Mouse (Mus musculus) liver, embryonic 13.5 days (tissue): Measurements from ENCODE around the gene Ppargc1a. TPM values are rescaled to one million over a fixed set of nuclear protein-coding genes. Genes with fewer than 3 reads are reported as not detected.

Experiments used
- ATAC-seq: fragments of 200-750 bp; cut with Nextera tagmentation; 2 replicates; pipeline ENCODE4 v1.8.0; 2017; ENCODE audit warnings: low read depth, mild to moderate bottlenecking, moderate number of reproducible peaks, moderate library complexity
- DNase-seq: peaks from one replicate; pipeline ENCODE4 v3.0.0; 2022
- H3K27ac ChIP-seq: fragments of 300-500 bp; sonication (generic); 2 replicates; pipeline ENCODE4 v1.5.1; 2015; ENCODE audit warnings: moderate library complexity, mild to moderate bottlenecking, inconsistent platforms
- H3K27me3 ChIP-seq: fragments of 300-500 bp; sonication (generic); 2 replicates; pipeline ENCODE4 v1.6.1; 2015; ENCODE audit warnings: mild to moderate bottlenecking, inconsistent platforms
- H3K36me3 ChIP-seq: fragments of 300-500 bp; sonication (generic); 2 replicates; pipeline ENCODE4 v1.6.1; 2015; ENCODE audit warnings: mild to moderate bottlenecking, inconsistent platforms
- H3K4me1 ChIP-seq: fragments of 300-500 bp; sonication (generic); replicated peaks from 2 replicates; pipeline ENCODE4 v1.6.1; 2015; ENCODE audit warnings: inconsistent platforms
- H3K4me2 ChIP-seq: fragments of 300-500 bp; sonication (generic); 2 replicates; pipeline ENCODE4 v1.6.1; 2015; ENCODE audit warnings: inconsistent platforms, mild to moderate bottlenecking, moderate library complexity
- H3K4me3 ChIP-seq: fragments of 300-500 bp; sonication (generic); replicated peaks from 2 replicates; pipeline ENCODE4 v1.5.1; 2015; ENCODE audit warnings: mild to moderate bottlenecking, inconsistent platforms
- H3K9ac ChIP-seq: fragments of 300-500 bp; sonication (generic); 2 replicates; pipeline ENCODE4 v1.6.1; 2015; ENCODE audit warnings: mild to moderate bottlenecking, inconsistent platforms
- H3K9me3 ChIP-seq: fragments of 300-500 bp; sonication (generic); replicated peaks from 2 replicates; pipeline ENCODE4 v1.6.1; 2016; ENCODE audit warnings: inconsistent platforms
- WGBS: fragments of 180-500 bp; shearing (Covaris S2); methylation state at CpG from one replicate; pipeline ENCODE4 v1.1.7; 2015; ENCODE audit not compliant: insufficient replicate concordance; 5-methylcytosine and 5-hydroxymethylcytosine counted together
- polyA plus RNA-seq: library from polyadenylated mRNA; unstranded; fragments of >200 nt; fragmentation: Nextera tagmentation; extraction: Ambion mirVana; gene quantifications from 2 replicates; pipeline ENCODE4 v1.2.1, GENCODE M21; 2015

Gene Ppargc1a
- polyA plus RNA-seq, 1 experiment from 2014 or later: 1.4 TPM

- no peak overlapping the region for H3K27ac ChIP-seq
Observed at GRCm38 (mm10) chr5:51446299-51447090, 121.0 kb downstream of the Ppargc1a start.

GRCm38 (mm10) chr5:51445726-51446125 is 121.8 kb downstream of the Ppargc1a start:
- Histone ChIP-seq H3K4me1 (no peaks in the 10 kb centered on the region), H3K4me2 (no peak overlapping the region), H3K27ac (no peak overlapping the region), H3K36me3 (no peaks in the 10 kb centered on the region), H3K9me3 (no peaks in the 10 kb centered on the region), H3K27me3 (no peaks in the 10 kb centered on the region), H3K9ac (no peak overlapping the region), H3K4me3 (no peak overlapping the region)
- ATAC-seq (no peak), DNase-seq (no peak)

More at GRCm38 (mm10) chr5:51446299-51447090, 121.0 kb downstream of the Ppargc1a start:
- DNase-seq (no peak), ATAC-seq (no peak)
- H3K4me3 ChIP-seq: no peak overlapping the region
- no peaks in the 10 kb centered on the region for H3K4me1 ChIP-seq
- 80% methylated on average over 14 of the region's 14 CpGs for WGBS
- H3K27me3 ChIP-seq: no peaks in the 10 kb centered on the region
- H3K4me2 ChIP-seq: no peak overlapping the region
- no peaks in the 10 kb centered on the region for H3K36me3 ChIP-seq
- no peak overlapping the region for H3K9ac ChIP-seq
- no peaks in the 10 kb centered on the region for H3K9me3 ChIP-seq

GRCm38 (mm10) chr5:51439773-51440172 is 127.8 kb downstream of the Ppargc1a start:
- Histone ChIP-seq H3K9ac (no peak overlapping the region), H3K4me1 (no peaks in the 10 kb centered on the region), H3K9me3 (no peaks in the 10 kb centered on the region), H3K4me3 (no peak overlapping the region), H3K27ac (no peak overlapping the region), H3K36me3 (no peaks in the 10 kb centered on the region), H3K27me3 (no peaks in the 10 kb centered on the region), H3K4me2 (no peak overlapping the region)
- WGBS: 21% methylated on average over 4 of the region's 4 CpGs
- ATAC-seq (no peak), DNase-seq (no peak)

GRCm38 (mm10) chr5:51433905-51434304 is 133.6 kb downstream of the Ppargc1a start:
- no peak for ATAC-seq
- no peak overlapping the region for H3K4me2 ChIP-seq
- H3K27ac ChIP-seq: no peak overlapping the region
- H3K9ac ChIP-seq: no peak overlapping the region
- no peaks in the 10 kb centered on the region for H3K27me3 ChIP-seq
- no peak overlapping the region for H3K4me3 ChIP-seq
- H3K9me3 ChIP-seq: no peaks in the 10 kb centered on the region
- 67% methylated on average over 5 of the region's 5 CpGs for WGBS
- H3K36me3 ChIP-seq: no peaks in the 10 kb centered on the region
- no peak for DNase-seq
- no peaks in the 10 kb centered on the region for H3K4me1 ChIP-seq

GRCm38 (mm10) chr5:51432532-51432931 is 135.0 kb downstream of the Ppargc1a start:
- Histone ChIP-seq H3K4me1 (no peaks in the 10 kb centered on the region), H3K4me2 (no peak overlapping the region), H3K27me3 (no peaks in the 10 kb centered on the region), H3K9ac (no peak overlapping the region), H3K4me3 (no peak overlapping the region), H3K27ac (no peak overlapping the region), H3K9me3 (no peaks in the 10 kb centered on the region), H3K36me3 (no peaks in the 10 kb centered on the region)
- DNase-seq: no peak
- WGBS: 55% methylated on average over 2 of the region's 2 CpGs
- no peak for ATAC-seq

- Histone ChIP-seq H3K27ac (no peak overlapping the region), H3K27me3 (no peaks in the 10 kb centered on the region), H3K9me3 (no peaks in the 10 kb centered on the region), H3K9ac (no peak overlapping the region), H3K4me1 (no peaks in the 10 kb centered on the region), H3K4me3 (no peak overlapping the region), H3K36me3 (no peaks in the 10 kb centered on the region), H3K4me2 (no peak overlapping the region)
- 45% methylated on average over 4 of the region's 4 CpGs for WGBS
- no peak for ATAC-seq
- no peak for DNase-seq
Observed at GRCm38 (mm10) chr5:51432031-51432430, 135.5 kb downstream of the Ppargc1a start.

GRCm38 (mm10) chr5:51426406-51426805 is 141.1 kb downstream of the Ppargc1a start:
- H3K9ac ChIP-seq: no peak overlapping the region
- DNase-seq (no peak), ATAC-seq (no peak)
- H3K27ac ChIP-seq: no peak overlapping the region
- H3K27me3 ChIP-seq: no peaks in the 10 kb centered on the region
- H3K9me3 ChIP-seq: no peaks in the 10 kb centered on the region
- no peak overlapping the region for H3K4me3 ChIP-seq
- H3K4me1 ChIP-seq: no peaks in the 10 kb centered on the region
- H3K4me2 ChIP-seq: no peak overlapping the region
- no peaks in the 10 kb centered on the region for H3K36me3 ChIP-seq

- WGBS: 71% methylated on average over 7 of the region's 7 CpGs
Observed at GRCm38 (mm10) chr5:51416377-51416776, 151.1 kb downstream of the Ppargc1a start.

GRCm38 (mm10) chr5:51415456-51415855 is 152.1 kb downstream of the Ppargc1a start:
- WGBS: 44% methylated on average over 2 of the region's 2 CpGs

More at GRCm38 (mm10) chr5:51416377-51416776, 151.1 kb downstream of the Ppargc1a start:
- Histone ChIP-seq H3K4me1 (no peaks in the 10 kb centered on the region), H3K27ac (no peak overlapping the region), H3K9ac (no peak overlapping the region), H3K27me3 (no peaks in the 10 kb centered on the region), H3K9me3 (no peaks in the 10 kb centered on the region), H3K4me2 (no peak overlapping the region), H3K4me3 (no peak overlapping the region), H3K36me3 (no peaks in the 10 kb centered on the region)
- DNase-seq (no peak), ATAC-seq (no peak)

GRCm38 (mm10) chr5:51412303-51413117 is 155.0 kb downstream of the Ppargc1a start:
- Histone ChIP-seq H3K4me1 (no peaks in the 10 kb centered on the region), H3K4me3 (no peak overlapping the region), H3K9me3 (no peaks in the 10 kb centered on the region), H3K27me3 (no peaks in the 10 kb centered on the region), H3K4me2 (no peak overlapping the region), H3K36me3 (no peaks in the 10 kb centered on the region), H3K27ac (no peak overlapping the region), H3K9ac (no peak overlapping the region)
- DNase-seq (no peak), ATAC-seq (no peak)
- 36% methylated on average over 12 of the region's 12 CpGs for WGBS

More at GRCm38 (mm10) chr5:51415456-51415855, 152.1 kb downstream of the Ppargc1a start:
- Histone ChIP-seq H3K4me2 (no peak overlapping the region), H3K27me3 (no peaks in the 10 kb centered on the region), H3K4me1 (no peaks in the 10 kb centered on the region), H3K9me3 (no peaks in the 10 kb centered on the region), H3K4me3 (no peak overlapping the region), H3K9ac (no peak overlapping the region), H3K36me3 (no peaks in the 10 kb centered on the region), H3K27ac (no peak overlapping the region)
- ATAC-seq (no peak), DNase-seq (no peak)

GRCm38 (mm10) chr5:51410006-51410405 is 157.5 kb downstream of the Ppargc1a start:
- Histone ChIP-seq H3K4me1 (no peaks in the 10 kb centered on the region), H3K27ac (no peak overlapping the region), H3K4me3 (no peak overlapping the region), H3K36me3 (no peaks in the 10 kb centered on the region), H3K9ac (no peak overlapping the region), H3K4me2 (no peak overlapping the region), H3K9me3 (no peaks in the 10 kb centered on the region), H3K27me3 (no peaks in the 10 kb centered on the region)
- no peak for DNase-seq
- 66% methylated on average over 1 of the region's 1 CpGs for WGBS
- ATAC-seq: no peak
